Mouse (Mus musculus): ENCODE measurements around the gene Fryl. TPM values are rescaled to one million over a fixed set of nuclear protein-coding genes. Genes with fewer than 3 reads are reported as not detected.

Gene Fryl
- polyA plus RNA-seq, 1 experiment from 2014 or later = 23.3 TPM

GRCm38 (mm10) chr5:72972934-72973333, 283.5 kb downstream of the Fryl start:
- peaks cover 67% of the 10 kb centered on the region for H3K36me3 ChIP-seq
- H3K4me2 ChIP-seq = no peak overlapping the region
- no peak overlapping the region for H3K9ac ChIP-seq (replicated peaks)

GRCm38 (mm10) chr5:72972435-72972834, 284.0 kb downstream of the Fryl start:
- no peak overlapping the region for H3K4me3 ChIP-seq (replicated peaks)
- no peaks in the 10 kb centered on the region for H3K4me1 ChIP-seq (replicated peaks)
- no peak for ATAC-seq (ENCODE audit: insufficient number of reproducible peaks, insufficient read depth, low FRiP score, low TSS enrichment, low read depth)
- WGBS = 72% methylated on average over 4 of the region's 4 CpGs
- peaks cover 67% of the 10 kb centered on the region for H3K36me3 ChIP-seq
- H3K27me3 ChIP-seq = no peaks in the 10 kb centered on the region
- no peaks in the 10 kb centered on the region for H3K9me3 ChIP-seq
- H3K9ac ChIP-seq (replicated peaks) = no peak overlapping the region
- H3K27ac ChIP-seq = no peak overlapping the region
- H3K4me2 ChIP-seq = no peak overlapping the region

More at GRCm38 (mm10) chr5:72972934-72973333, 283.5 kb downstream of the Fryl start:
- Histone ChIP-seq H3K4me1 (replicated peaks) (no peaks in the 10 kb centered on the region), H3K27me3 (no peaks in the 10 kb centered on the region), H3K9me3 (no peaks in the 10 kb centered on the region), H3K27ac (no peak overlapping the region), H3K4me3 (replicated peaks) (no peak overlapping the region)
- ATAC-seq (ENCODE audit: insufficient number of reproducible peaks, insufficient read depth, low FRiP score, low TSS enrichment, low read depth) = no peak
- 65% methylated on average over 5 of the region's 5 CpGs for WGBS

Other genes with a start within 250 kb of the Fryl start
- 0.58 and 0.59 TPM in 2 replicates for gene Slc10a4, start 249.7 kb downstream of the Fryl start, polyA plus RNA-seq (2016; fragmentation: Nextera tagmentation; extraction: Ambion mirVana)
- 181 and 208 TPM in 2 replicates for gene Ociad1, start 36.2 kb upstream of the Fryl start, polyA plus RNA-seq (2016; fragmentation: Nextera tagmentation; extraction: Ambion mirVana)
- gene Ociad2, start 84.4 kb upstream of the Fryl start, polyA plus RNA-seq (2016; fragmentation: Nextera tagmentation; extraction: Ambion mirVana) = 7.8 and 9.4 TPM in 2 replicates
- gene Cwh43, start 149.5 kb upstream of the Fryl start, polyA plus RNA-seq (2016; fragmentation: Nextera tagmentation; extraction: Ambion mirVana) = not detected in 2 replicates
- gene Dcun1d4, start 224.4 kb upstream of the Fryl start, polyA plus RNA-seq (2016; fragmentation: Nextera tagmentation; extraction: Ambion mirVana) = 42.2 and 43.3 TPM in 2 replicates